Mouse (Mus musculus) gastrocnemius, postnatal 36 days (tissue): ENCODE measurements at regions not wholly inside any gene's neighbourhood (a gene's known extent, or its start where the extent isn't known, plus 50 kb on each side); places are given as distances from the start of the nearest gene placed in this dataset.
A peak's percentile ranks its signal among the peaks of the same experiment; 100 is the strongest.

ENCODE experiments used
- DNase-seq, 2 experiments: peaks; one replicate each; pipeline ENCODE4 v3.0.0; 2022
- intact Hi-C: fragments of 180-260 bp; cut with DNase I; formaldehyde crosslinking; loops from one replicate; pipeline ENCODE4 v1.15.1; 2025

- no peak for DNase-seq
- intact Hi-C loops: no loop called here
These were observed 52.4 kb upstream of the Mfge8 start for GRCm38 (mm10) chr7:79201246-79201645.

DNA sequence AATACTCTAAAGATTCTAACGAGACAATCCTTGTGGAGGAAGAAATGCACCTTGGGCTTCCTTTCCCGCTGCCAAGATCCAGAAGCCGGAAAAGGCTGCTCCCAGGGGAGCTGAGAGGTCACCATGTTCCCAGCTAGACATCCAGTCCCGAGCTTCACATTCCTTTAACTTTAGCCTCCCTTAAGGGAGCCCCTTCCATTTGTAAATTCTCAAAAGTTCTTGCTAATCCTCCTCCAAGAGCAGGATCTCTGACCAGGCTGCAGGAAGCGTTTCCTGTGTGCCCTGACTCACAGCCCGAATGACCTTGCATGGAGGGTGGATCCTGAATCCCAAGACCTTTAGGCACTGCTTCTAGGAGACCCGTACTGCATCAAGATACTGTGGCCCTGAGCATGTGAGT is 53.5 kb upstream of the Mfge8 start:
- DNase-seq: peak in 1 of 2 experiments; percentile 29
- intact Hi-C loops: no loop called here

GRCm38 (mm10) chr7:79203481-79203880 is 54.6 kb upstream of the Mfge8 start:
- DNase-seq: no peak
- intact Hi-C loops: no loop called here

DNA sequence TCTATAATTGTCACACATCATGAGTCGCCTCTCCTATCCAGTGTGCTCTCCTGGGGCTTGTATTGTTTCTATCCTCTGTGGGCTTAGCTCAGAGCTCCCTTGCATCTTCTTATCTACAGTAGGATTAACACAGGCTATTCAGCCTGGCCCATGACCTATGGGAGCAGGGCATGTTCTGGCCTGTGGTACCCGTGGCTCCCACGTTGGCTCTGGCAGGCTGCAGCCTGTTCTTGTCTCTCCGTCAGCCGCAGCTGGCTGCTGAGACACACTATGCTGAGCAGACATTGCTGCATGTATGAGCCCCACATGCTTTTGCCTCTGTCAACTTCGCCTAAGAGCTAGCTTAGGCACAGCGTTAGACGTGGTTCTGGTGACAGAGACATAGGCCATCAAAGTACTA is 58.3 kb upstream of the Mfge8 start:
- no peak for DNase-seq
- intact Hi-C loops: no loop called here

GRCm38 (mm10) chr7:79210376-79211215 is 61.7 kb upstream of the Mfge8 start:
- intact Hi-C loops: no loop called here
- no peak for DNase-seq

DNA sequence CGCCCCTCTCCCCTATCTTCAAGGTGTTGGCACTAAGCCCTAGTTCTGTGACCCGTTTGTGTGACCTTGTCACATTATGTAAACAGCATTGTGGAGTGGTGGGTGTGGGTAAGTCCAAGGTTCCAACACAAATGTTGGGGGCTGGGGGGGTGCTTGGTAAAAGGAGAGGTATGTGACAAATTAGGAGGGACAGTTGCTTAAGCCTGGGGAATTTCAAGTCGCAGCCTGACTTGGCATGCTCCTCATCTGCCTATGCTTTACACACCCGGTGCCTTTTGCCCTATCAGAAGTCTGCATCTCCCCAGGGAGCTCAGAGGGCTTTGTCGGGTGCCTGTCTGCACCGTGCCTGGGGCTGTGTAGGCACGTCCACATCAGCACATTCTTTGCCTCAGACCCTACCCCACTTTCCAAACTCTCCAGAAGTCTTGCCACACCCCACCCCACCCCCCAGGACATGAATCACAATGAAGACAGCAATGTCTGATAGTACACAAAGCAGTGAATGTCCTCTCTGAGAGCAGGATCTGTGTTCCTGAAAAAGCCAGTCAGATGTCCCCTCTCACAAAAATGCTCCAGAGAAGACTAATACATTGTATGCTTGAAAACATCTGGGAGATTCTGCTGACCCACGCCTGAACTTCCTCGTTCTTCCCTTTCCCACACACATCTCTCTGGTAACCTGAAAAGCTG is 61.6 kb upstream of the Abhd2 start:
- intact Hi-C loops: no loop called here
- no peak for DNase-seq

GRCm38 (mm10) chr7:79212231-79212630 is 60.8 kb upstream of the Abhd2 start:
- intact Hi-C loops: no loop called here
- no peak for DNase-seq

DNA sequence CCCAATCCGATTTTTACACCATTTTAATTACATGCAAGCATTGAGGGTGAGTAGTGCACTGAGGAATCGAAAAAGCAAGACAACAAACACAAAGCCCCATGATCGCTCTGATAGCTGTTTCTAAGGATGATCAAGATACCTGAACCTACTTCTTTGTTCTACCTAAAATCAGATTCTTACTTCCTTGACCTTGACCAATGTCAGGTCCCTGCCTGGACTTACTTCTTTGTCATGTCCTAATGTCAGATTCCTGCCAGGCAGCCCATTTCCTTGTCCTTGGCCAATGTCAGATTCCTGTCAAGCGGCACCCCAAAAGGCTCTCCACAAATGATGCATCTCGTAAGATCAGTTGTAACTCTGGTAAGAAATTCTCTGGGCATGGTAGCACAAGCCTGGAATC is 58.0 kb upstream of the Abhd2 start:
- intact Hi-C loops: no loop called here
- no peak for DNase-seq

DNA sequence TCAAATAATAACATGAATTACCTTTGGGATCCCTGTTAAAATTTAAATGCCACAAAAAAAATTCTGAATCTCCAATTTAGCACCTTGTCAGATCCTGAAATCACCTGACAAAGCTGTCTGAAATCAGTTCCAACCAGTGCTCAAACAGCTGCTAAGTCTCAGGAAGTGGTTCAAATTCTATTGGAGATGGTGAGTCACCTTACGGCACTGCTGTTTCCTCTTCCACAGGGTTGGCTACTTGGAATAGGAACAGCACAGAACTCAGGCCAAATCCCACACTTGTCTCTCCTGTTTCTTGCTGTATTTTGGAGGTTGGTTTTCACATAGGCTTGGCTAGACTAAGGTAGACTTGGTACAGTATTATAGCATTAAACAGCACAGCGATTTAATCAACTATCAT is 55.8 kb upstream of the Abhd2 start:
- intact Hi-C loops: no loop called here
- no peak for DNase-seq

DNA sequence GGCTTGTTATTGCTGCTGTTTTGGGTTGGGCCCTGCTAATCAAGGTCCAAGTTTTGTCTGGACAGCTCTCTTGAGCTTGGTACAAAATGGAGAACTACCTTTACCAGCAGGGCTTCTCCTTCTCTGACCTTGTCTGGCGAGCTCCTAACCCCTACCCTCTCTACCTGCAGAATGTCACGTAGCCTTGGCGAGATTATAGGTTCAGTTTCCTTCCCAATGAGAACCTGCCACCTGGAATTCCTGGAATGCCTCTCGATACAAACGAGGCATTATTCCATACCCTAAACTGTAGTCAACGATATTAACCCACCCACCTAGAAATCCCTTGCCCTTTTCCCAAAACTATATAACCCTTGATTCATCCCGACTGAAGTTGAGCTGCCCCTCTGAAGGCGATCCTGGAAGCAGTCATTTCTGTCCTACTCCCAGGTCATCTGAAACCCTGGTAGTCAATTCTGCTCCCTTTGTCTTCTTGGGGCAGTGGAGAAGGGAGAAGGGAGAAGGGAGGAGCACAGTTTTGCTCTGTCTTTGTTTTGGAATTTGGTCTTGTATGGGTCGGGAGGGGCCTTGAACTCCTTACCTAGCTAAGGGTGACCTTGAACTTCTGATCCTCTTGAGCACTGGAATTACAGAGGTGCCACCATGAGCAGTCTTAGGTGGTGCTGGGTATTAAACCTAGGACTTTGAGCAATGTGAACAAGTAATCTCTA is 50.2 kb upstream of the Abhd2 start:
- intact Hi-C loops: no loop called here
- DNase-seq: no peak
